Mouse (Mus musculus) heart, embryonic 15.5 days (tissue): ENCODE measurements at regions not wholly inside any gene's neighbourhood (a gene's known extent, or its start where the extent isn't known, plus 50 kb on each side); places are given as distances from the start of the nearest gene placed in this dataset.
"Not testable (repeated sequence)": the region's sequence is repeated elsewhere in the genome, so short reads cannot be mapped to it uniquely, and the experiment has no call there.

Experiments used
- ATAC-seq: fragments of 200-750 bp; cut with Nextera tagmentation; replicated peaks from 2 replicates; pipeline ENCODE4 v1.8.0; 2017; ENCODE audit warnings: low read depth, moderate TSS enrichment; ENCODE audit not compliant: insufficient number of reproducible peaks, insufficient read depth, low FRiP score
- H3K27ac ChIP-seq: fragments of 300-500 bp; sonication (generic); 2 replicates; pipeline ENCODE4 v1.5.1; 2015; ENCODE audit warnings: mild to moderate bottlenecking, inconsistent platforms
- H3K27me3 ChIP-seq: fragments of 300-500 bp; sonication (generic); 2 replicates; pipeline ENCODE4 v1.6.1; 2015; ENCODE audit warnings: inconsistent platforms
- H3K36me3 ChIP-seq: fragments of 300-500 bp; sonication (generic); 2 replicates; pipeline ENCODE4 v1.6.1; 2015; ENCODE audit warnings: mild to moderate bottlenecking, inconsistent platforms
- H3K4me1 ChIP-seq: fragments of 300-500 bp; sonication (generic); replicated peaks from 2 replicates; pipeline ENCODE4 v1.6.1; 2015; ENCODE audit warnings: inconsistent platforms
- H3K4me2 ChIP-seq: fragments of 300-500 bp; sonication (generic); 2 replicates; pipeline ENCODE4 v1.6.1; 2015; ENCODE audit warnings: inconsistent platforms, mild to moderate bottlenecking, moderate library complexity
- H3K4me3 ChIP-seq: fragments of 300-500 bp; sonication (generic); 2 replicates; pipeline ENCODE4 v1.5.1; 2015; ENCODE audit warnings: mild to moderate bottlenecking, inconsistent platforms
- H3K9ac ChIP-seq: fragments of 300-500 bp; sonication (generic); 2 replicates; pipeline ENCODE4 v1.6.1; 2015; ENCODE audit warnings: mild to moderate bottlenecking, inconsistent platforms
- H3K9me3 ChIP-seq: fragments of 300-500 bp; sonication (generic); replicated peaks from 2 replicates; pipeline ENCODE4 v1.6.1; 2016; ENCODE audit warnings: inconsistent platforms
- WGBS: fragments of 180-500 bp; shearing (Covaris S2); methylation state at CpG from one replicate; pipeline ENCODE4 v1.1.7; 2015; ENCODE audit warnings: mixed read lengths; 5-methylcytosine and 5-hydroxymethylcytosine counted together

DNA sequence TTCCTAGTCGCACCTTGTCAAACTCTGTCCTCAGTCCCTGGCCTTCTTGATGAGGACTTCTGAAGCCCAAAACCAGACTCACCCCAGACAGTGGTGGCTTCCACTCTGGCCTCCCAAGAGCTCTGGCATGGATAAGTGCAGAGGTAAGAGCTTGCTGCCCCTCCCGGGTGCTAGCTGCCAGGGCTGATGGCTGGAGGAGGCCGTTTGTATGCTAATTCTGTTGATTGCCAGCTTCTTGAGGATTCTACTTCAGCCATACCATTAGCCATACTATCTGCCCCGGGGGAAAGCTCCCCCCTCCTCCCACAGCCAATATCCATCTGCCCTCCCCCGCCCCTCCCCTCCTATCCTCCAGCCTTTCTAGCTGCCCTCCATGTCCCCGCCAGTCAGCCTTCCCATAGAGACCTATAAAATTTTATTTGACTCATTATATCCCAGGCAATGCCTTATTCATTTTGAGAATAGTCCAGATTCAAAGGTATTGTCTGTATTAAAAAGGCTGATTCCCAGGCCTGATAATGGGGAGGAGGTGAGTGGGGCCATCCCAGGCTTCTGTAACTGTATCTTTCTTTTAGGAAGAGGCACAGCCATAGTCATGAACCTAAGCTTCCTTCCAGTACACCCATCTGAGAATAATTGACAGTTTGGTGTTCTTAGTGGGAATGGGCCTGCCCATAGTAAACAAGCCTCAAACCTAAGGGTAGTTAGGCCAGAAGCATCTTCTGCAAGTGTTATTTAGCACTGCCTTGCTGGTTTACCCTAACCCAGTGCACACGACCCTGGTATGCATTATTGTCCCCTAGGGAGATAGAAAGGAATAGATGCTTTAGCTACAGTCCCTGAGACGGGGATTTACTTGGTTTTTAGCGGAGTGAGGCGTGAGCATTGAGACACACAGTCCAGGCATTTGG lies 239.2 kb upstream of the 1700012A03Rik start:
- Histone ChIP-seq H3K9me3 (no peaks in the 10 kb centered on the region), H3K4me2 (no peak overlapping the region), H3K4me3 (no peak overlapping the region), H3K27me3 (no peaks in the 10 kb centered on the region), H3K36me3 (no peaks in the 10 kb centered on the region), H3K9ac (no peak overlapping the region), H3K4me1 (peaks cover 3% of the 10 kb centered on the region; the same call in 1 of the 2 replicates), H3K27ac (no peak overlapping the region)
- ATAC-seq: no peak
- WGBS: 70% methylated on average over 10 of the region's 10 CpGs

GRCm38 (mm10) chr6:31804468-31804867 lies 240.7 kb upstream of the Podxl start:
- 57% methylated on average over 5 of the region's 10 CpGs for WGBS
- H3K9ac ChIP-seq, H3K4me1 ChIP-seq, H3K36me3 ChIP-seq, ATAC-seq, H3K9me3 ChIP-seq, H3K27me3 ChIP-seq, H3K4me2 ChIP-seq, H3K4me3 ChIP-seq, H3K27ac ChIP-seq: not testable (repeated sequence)

DNA sequence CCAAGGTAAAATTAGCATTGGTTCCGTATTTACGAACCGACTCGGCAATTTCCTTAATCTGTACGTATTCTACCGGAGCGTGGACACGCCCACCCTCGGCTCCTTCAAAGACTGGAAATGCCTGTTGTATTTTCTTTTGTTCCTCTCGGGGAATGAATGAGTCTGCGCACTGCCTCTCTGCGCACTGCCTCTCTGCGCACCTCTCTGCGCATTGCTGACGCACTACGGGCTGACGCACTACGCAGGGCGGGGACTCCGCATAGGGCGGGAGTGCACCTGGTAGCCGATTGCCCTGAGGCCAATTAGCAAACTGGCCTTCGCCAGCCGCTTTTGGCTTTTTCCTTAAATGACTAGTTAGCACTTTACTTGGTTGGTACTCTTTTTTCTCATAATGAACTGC lies 239.4 kb upstream of the Podxl start:
- H3K9me3 ChIP-seq, H3K27me3 ChIP-seq, H3K4me3 ChIP-seq, H3K9ac ChIP-seq, H3K4me1 ChIP-seq, ATAC-seq, H3K27ac ChIP-seq, H3K36me3 ChIP-seq, H3K4me2 ChIP-seq: not testable (repeated sequence)
- 62% methylated on average over 10 of the region's 24 CpGs for WGBS

GRCm38 (mm10) chr6:31791547-31791946 lies 227.8 kb upstream of the Podxl start:
- no peaks in the 10 kb centered on the region for H3K27me3 ChIP-seq
- no peak overlapping the region for H3K4me3 ChIP-seq
- H3K9me3 ChIP-seq: no peaks in the 10 kb centered on the region
- no peak overlapping the region for H3K4me2 ChIP-seq
- no peak overlapping the region for H3K27ac ChIP-seq
- ATAC-seq: no peak
- no peaks in the 10 kb centered on the region for H3K36me3 ChIP-seq
- no peaks in the 10 kb centered on the region for H3K4me1 ChIP-seq
- no peak overlapping the region for H3K9ac ChIP-seq
- WGBS: 73% methylated on average over 7 of the region's 7 CpGs

- WGBS: 56% methylated on average over 2 of the region's 2 CpGs
- no peak overlapping the region for H3K4me2 ChIP-seq
- no peak for ATAC-seq
Measured at GRCm38 (mm10) chr6:31790906-31791305, 227.1 kb upstream of the Podxl start.

GRCm38 (mm10) chr6:31776841-31777240 lies 213.1 kb upstream of the Podxl start:
- WGBS: 33% methylated on average over 3 of the region's 3 CpGs
- H3K9ac ChIP-seq: no peak overlapping the region
- no peak for ATAC-seq

More at GRCm38 (mm10) chr6:31790906-31791305, 227.1 kb upstream of the Podxl start:
- no peak overlapping the region for H3K27ac ChIP-seq
- no peaks in the 10 kb centered on the region for H3K36me3 ChIP-seq
- no peak overlapping the region for H3K9ac ChIP-seq
- no peaks in the 10 kb centered on the region for H3K4me1 ChIP-seq
- no peaks in the 10 kb centered on the region for H3K9me3 ChIP-seq
- no peak overlapping the region for H3K4me3 ChIP-seq
- H3K27me3 ChIP-seq: no peaks in the 10 kb centered on the region

DNA sequence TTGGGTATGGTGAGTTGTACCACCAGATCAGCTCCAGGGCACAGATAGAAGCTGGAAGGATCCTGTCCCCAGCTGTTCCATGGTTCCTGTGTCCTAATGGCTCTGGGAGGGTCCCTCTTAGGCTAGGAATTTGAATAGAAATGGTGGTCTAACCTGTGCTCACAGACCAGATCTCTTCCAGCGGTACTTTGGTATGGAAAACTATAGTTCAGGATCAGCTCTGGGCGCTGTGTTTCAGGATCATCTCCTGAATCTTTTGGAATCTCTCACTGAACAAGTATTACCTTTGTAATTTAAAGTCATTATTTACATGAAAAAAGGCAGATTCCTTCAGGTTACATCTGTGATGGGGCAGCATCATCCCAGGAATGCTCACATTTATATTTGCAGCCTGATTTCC lies 208.1 kb upstream of the Podxl start:
- Histone ChIP-seq H3K4me1 (no peaks in the 10 kb centered on the region), H3K4me3 (no peak overlapping the region), H3K36me3 (no peaks in the 10 kb centered on the region), H3K4me2 (no peak overlapping the region), H3K9ac (no peak overlapping the region), H3K27me3 (no peaks in the 10 kb centered on the region), H3K9me3 (no peaks in the 10 kb centered on the region), H3K27ac (no peak overlapping the region)
- WGBS: 89% methylated on average over 2 of the region's 2 CpGs
- no peak for ATAC-seq

More at GRCm38 (mm10) chr6:31776841-31777240, 213.1 kb upstream of the Podxl start:
- Histone ChIP-seq H3K4me2 (no peak overlapping the region), H3K36me3 (no peaks in the 10 kb centered on the region), H3K4me1 (no peaks in the 10 kb centered on the region), H3K9me3 (no peaks in the 10 kb centered on the region), H3K4me3 (no peak overlapping the region), H3K27me3 (no peaks in the 10 kb centered on the region), H3K27ac (no peak overlapping the region)

- WGBS: 54% methylated on average over 1 of the region's 1 CpGs
- no peak for ATAC-seq
- Histone ChIP-seq H3K27ac (no peak overlapping the region), H3K4me3 (no peak overlapping the region), H3K4me1 (no peaks in the 10 kb centered on the region), H3K27me3 (no peaks in the 10 kb centered on the region), H3K9me3 (no peaks in the 10 kb centered on the region), H3K36me3 (no peaks in the 10 kb centered on the region), H3K4me2 (no peak overlapping the region), H3K9ac (no peak overlapping the region)
Measured at GRCm38 (mm10) chr6:31745589-31745988, 181.8 kb upstream of the Podxl start.

- no peaks in the 10 kb centered on the region for H3K4me1 ChIP-seq
- H3K4me2 ChIP-seq: no peak overlapping the region
- WGBS: 74% methylated on average over 4 of the region's 4 CpGs
- no peaks in the 10 kb centered on the region for H3K9me3 ChIP-seq
- H3K4me3 ChIP-seq: no peak overlapping the region
- H3K27me3 ChIP-seq: no peaks in the 10 kb centered on the region
- no peak overlapping the region for H3K27ac ChIP-seq
- ATAC-seq: no peak
- no peak overlapping the region for H3K9ac ChIP-seq
- H3K36me3 ChIP-seq: no peaks in the 10 kb centered on the region
Measured at GRCm38 (mm10) chr6:31731391-31731790, 167.6 kb upstream of the Podxl start.

GRCm38 (mm10) chr6:31719614-31720013 lies 155.8 kb upstream of the Podxl start:
- H3K27me3 ChIP-seq: no peaks in the 10 kb centered on the region
- WGBS: 68% methylated on average over 9 of the region's 9 CpGs
- no peaks in the 10 kb centered on the region for H3K4me1 ChIP-seq
- H3K9me3 ChIP-seq: no peaks in the 10 kb centered on the region
- no peaks in the 10 kb centered on the region for H3K36me3 ChIP-seq
- no peak overlapping the region for H3K4me3 ChIP-seq
- H3K27ac ChIP-seq: no peak overlapping the region
- no peak overlapping the region for H3K9ac ChIP-seq
- no peak for ATAC-seq
- no peak overlapping the region for H3K4me2 ChIP-seq

DNA sequence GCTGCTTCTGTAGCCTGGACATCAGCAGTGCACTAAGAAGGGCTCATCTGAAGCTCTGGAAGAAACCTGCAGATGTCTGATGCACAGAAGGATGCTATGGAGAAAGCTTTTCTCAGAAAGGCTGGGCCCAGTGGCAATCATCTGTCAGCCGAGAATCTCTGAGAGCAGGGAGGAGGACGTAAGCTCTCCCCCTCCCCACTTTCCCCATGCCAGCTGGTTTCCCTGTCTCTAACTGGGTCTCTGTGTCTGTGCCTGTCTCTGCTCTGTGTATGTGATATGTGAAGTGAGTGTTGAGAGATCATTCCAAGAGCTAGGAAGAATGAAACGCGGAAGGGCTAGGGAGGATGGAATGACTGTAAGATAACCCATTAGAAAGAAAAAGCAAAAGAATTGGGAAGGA lies 155.1 kb upstream of the Podxl start:
- WGBS: 47% methylated on average over 4 of the region's 4 CpGs
- no peaks in the 10 kb centered on the region for H3K36me3 ChIP-seq
- H3K27me3 ChIP-seq: no peaks in the 10 kb centered on the region
- no peaks in the 10 kb centered on the region for H3K4me1 ChIP-seq
- no peak overlapping the region for H3K9ac ChIP-seq
- no peak overlapping the region for H3K4me2 ChIP-seq
- no peak for ATAC-seq
- H3K4me3 ChIP-seq: no peak overlapping the region
- H3K9me3 ChIP-seq: no peaks in the 10 kb centered on the region
- H3K27ac ChIP-seq: no peak overlapping the region

DNA sequence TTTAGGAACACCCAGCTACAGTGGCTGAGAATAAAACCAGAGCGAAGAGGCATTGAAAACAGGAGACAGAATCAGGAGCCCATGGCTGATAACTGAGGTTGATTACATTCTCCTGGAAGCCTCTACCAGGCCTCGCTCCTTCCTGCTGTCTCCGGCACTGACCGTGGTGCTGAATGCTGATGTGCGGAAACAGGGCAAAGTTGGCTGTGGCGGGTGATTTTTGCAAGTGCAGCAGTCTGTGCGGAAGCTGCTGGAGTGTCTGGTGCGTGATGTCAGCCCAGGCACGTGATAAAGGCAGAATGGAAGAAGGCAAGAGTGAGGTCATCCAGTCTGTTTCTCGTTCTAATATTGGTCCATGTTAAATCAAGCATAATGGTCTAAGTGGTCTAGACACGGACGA lies 153.8 kb upstream of the Podxl start:
- Histone ChIP-seq H3K27me3 (no peaks in the 10 kb centered on the region), H3K27ac (no peak overlapping the region), H3K4me1 (no peaks in the 10 kb centered on the region), H3K36me3 (no peaks in the 10 kb centered on the region), H3K9ac (no peak overlapping the region), H3K4me2 (no peak overlapping the region), H3K4me3 (no peak overlapping the region), H3K9me3 (no peaks in the 10 kb centered on the region)
- 17% methylated on average over 12 of the region's 12 CpGs for WGBS
- no peak for ATAC-seq
